Mouse (Mus musculus): ENCODE measurements around the gene Fbln1.

Fbln1 gene

GRCm38 (mm10) chr15:85204383-85204782 is 1.4 kb upstream of the Fbln1 start:
- DNase-seq (ENCODE audit: extremely low read depth, insufficient read length, low spot score), result no peak

GRCm38 (mm10) chr15:85206703-85207075 is 940 bp downstream of the Fbln1 start:
- DNase-seq (ENCODE audit: extremely low read depth, insufficient read length, low spot score), result no peak

GRCm38 (mm10) chr15:85207081-85207480 is 1.3 kb downstream of the Fbln1 start:
- no peak for DNase-seq (ENCODE audit: extremely low read depth, insufficient read length, low spot score)

- DNase-seq (ENCODE audit: extremely low read depth, insufficient read length, low spot score), result no peak
Observed at GRCm38 (mm10) chr15:85207763-85208162, 2.0 kb downstream of the Fbln1 start.

- no peak for DNase-seq (ENCODE audit: extremely low read depth, insufficient read length, low spot score)
Observed at GRCm38 (mm10) chr15:85208332-85208731, 2.6 kb downstream of the Fbln1 start.

- DNase-seq (ENCODE audit: extremely low read depth, insufficient read length, low spot score), result no peak
Observed at GRCm38 (mm10) chr15:85209341-85209740, 3.6 kb downstream of the Fbln1 start.

- DNase-seq (ENCODE audit: extremely low read depth, insufficient read length, low spot score), result no peak
Observed at GRCm38 (mm10) chr15:85210686-85211085, 4.9 kb downstream of the Fbln1 start.

GRCm38 (mm10) chr15:85211101-85211760 is 5.5 kb downstream of the Fbln1 start:
- DNase-seq (ENCODE audit: extremely low read depth, insufficient read length, low spot score), result no peak

- DNase-seq (ENCODE audit: extremely low read depth, insufficient read length, low spot score), result no peak
Observed at GRCm38 (mm10) chr15:85216069-85216813, 10.5 kb downstream of the Fbln1 start.

GRCm38 (mm10) chr15:85218617-85219265 is 13.0 kb downstream of the Fbln1 start:
- no peak for DNase-seq (ENCODE audit: extremely low read depth, insufficient read length, low spot score)

- DNase-seq (ENCODE audit: extremely low read depth, insufficient read length, low spot score), result no peak
Observed at GRCm38 (mm10) chr15:85220371-85220770, 14.6 kb downstream of the Fbln1 start.

GRCm38 (mm10) chr15:85221115-85221854 is 15.5 kb downstream of the Fbln1 start:
- DNase-seq (ENCODE audit: extremely low read depth, insufficient read length, low spot score), result no peak

GRCm38 (mm10) chr15:85225693-85226092 is 19.9 kb downstream of the Fbln1 start:
- no peak for DNase-seq (ENCODE audit: extremely low read depth, insufficient read length, low spot score)

GRCm38 (mm10) chr15:85226841-85227240 is 21.1 kb downstream of the Fbln1 start:
- no peak for DNase-seq (ENCODE audit: extremely low read depth, insufficient read length, low spot score)

GRCm38 (mm10) chr15:85228568-85228967 is 22.8 kb downstream of the Fbln1 start:
- no peak for DNase-seq (ENCODE audit: extremely low read depth, insufficient read length, low spot score)

GRCm38 (mm10) chr15:85229960-85230535 is 24.3 kb downstream of the Fbln1 start:
- DNase-seq (ENCODE audit: extremely low read depth, insufficient read length, low spot score), result peak; percentile 38

- no peak for DNase-seq (ENCODE audit: extremely low read depth, insufficient read length, low spot score)
Observed at GRCm38 (mm10) chr15:85230613-85231012, 24.9 kb downstream of the Fbln1 start.

- peak; percentile 62 for DNase-seq (ENCODE audit: extremely low read depth, insufficient read length, low spot score)
Observed at GRCm38 (mm10) chr15:85231443-85232255, 25.9 kb downstream of the Fbln1 start.

GRCm38 (mm10) chr15:85232256-85232535 is 26.4 kb downstream of the Fbln1 start:
- DNase-seq (ENCODE audit: extremely low read depth, insufficient read length, low spot score), result no peak

Data from 3134 (cell line).